In the genomic region with DNA sequence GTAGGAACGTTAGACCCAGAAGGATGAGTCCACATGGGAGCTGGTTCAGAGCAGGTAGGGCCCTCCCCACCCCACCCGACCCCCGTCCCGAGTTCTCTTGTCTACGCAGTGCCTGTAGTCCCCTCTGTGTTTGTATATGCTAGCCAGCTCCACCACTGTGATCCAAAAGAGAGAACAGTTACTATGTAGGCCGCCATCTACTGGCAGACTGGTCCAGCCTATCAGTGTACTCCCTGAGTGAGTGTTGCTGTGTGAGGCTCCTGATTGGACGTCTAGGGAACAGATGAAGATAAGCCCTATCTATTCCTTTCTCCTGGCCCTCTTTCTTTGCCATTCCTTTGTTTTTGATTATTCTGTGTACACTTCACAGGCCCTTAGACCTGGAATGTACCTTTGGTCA, we compare ENCODE assay signal across 9 mouse cellular contexts.
DNase-seq lines count a peak whose midpoint lies in the region; ATAC-seq lines count a peak whose summit lies in the region.
"Had no signal": no experiment of that assay in that cellular context is flagged by ENCODE, and none has a peak within 500 bp of the region (broad histone marks: within the 10 kb centered on the region; RNA-seq: fewer than 3 reads in every experiment).

No protein-coding gene starts in this region.

- no peak overlapping the region for H3K4me3 ChIP-seq in embryonic facial prominence, embryonic 15.5 days (replicated peaks)
- H3K4me3 ChIP-seq in embryonic facial prominence, embryonic 10.5 days, result no peak overlapping the region
- H3K4me3 ChIP-seq in lung, embryonic 16.5 days (ENCODE audit: low read length), result no peak overlapping the region
- H3K4me3 ChIP-seq: neural tube, embryonic 12.5 days had no signal

- no peaks in the 10 kb centered on the region; the same call in 1 of the 2 replicates for H3K9me3 ChIP-seq in embryonic facial prominence, embryonic 15.5 days (replicated peaks)
- H3K9me3 ChIP-seq in embryonic facial prominence, embryonic 10.5 days, result peaks cover 7% of the 10 kb centered on the region; the same call in 1 of the 2 replicates
- H3K9me3 ChIP-seq in lung, embryonic 16.5 days (ENCODE audit: control insufficient read depth, low read length), result peaks cover 4% of the 10 kb centered on the region; the same call in 1 of the 2 replicates
- H3K9me3 ChIP-seq: neural tube, embryonic 12.5 days had no signal

- no peaks in the 10 kb centered on the region for H3K36me3 ChIP-seq in embryonic facial prominence, embryonic 15.5 days
- no peaks in the 10 kb centered on the region for H3K36me3 ChIP-seq in embryonic facial prominence, embryonic 10.5 days (replicated peaks)
- H3K36me3 ChIP-seq in lung, embryonic 16.5 days (ENCODE audit: control insufficient read depth, insufficient read depth, low read length), result no peaks in the 10 kb centered on the region
- H3K36me3 ChIP-seq: neural tube, embryonic 12.5 days had no signal

- H3K4me2 ChIP-seq in embryonic facial prominence, embryonic 15.5 days (replicated peaks), result no peak overlapping the region
- H3K4me2 ChIP-seq in lung, embryonic 16.5 days (ENCODE audit: low read depth, low read length), result no peak overlapping the region
- H3K4me2 ChIP-seq: neural tube, embryonic 12.5 days had no signal

- no peaks in the 10 kb centered on the region; the same call in 1 of the 2 replicates for H3K4me1 ChIP-seq in embryonic facial prominence, embryonic 15.5 days
- H3K4me1 ChIP-seq in embryonic facial prominence, embryonic 10.5 days, result peaks cover 14% of the 10 kb centered on the region
- no peaks in the 10 kb centered on the region for H3K4me1 ChIP-seq in lung, embryonic 16.5 days (replicated peaks; ENCODE audit: control insufficient read depth, insufficient read depth, low read length)
- H3K4me1 ChIP-seq: neural tube, embryonic 12.5 days had no signal

- no peak for DNase-seq in embryonic facial prominence, embryonic 10.5 days (ENCODE audit: low spot score)
- DNase-seq in testis, postnatal 14 days (ENCODE audit: low spot score), result no peak
- DNase-seq in ovary, postnatal 10 days (ENCODE audit: low spot score), result no peak

- H3K27me3 ChIP-seq in embryonic facial prominence, embryonic 15.5 days, result no peaks in the 10 kb centered on the region
- peaks cover 16% of the 10 kb centered on the region; the same call in 1 of the 2 replicates for H3K27me3 ChIP-seq in embryonic facial prominence, embryonic 10.5 days (replicated peaks; ENCODE audit: low read depth, poor library complexity, severe bottlenecking)
- H3K27me3 ChIP-seq in lung, embryonic 16.5 days (ENCODE audit: control insufficient read depth, insufficient read depth, low read depth, low read length), result no peaks in the 10 kb centered on the region
- H3K27me3 ChIP-seq: neural tube, embryonic 12.5 days had no signal

- WGBS in embryonic facial prominence, embryonic 15.5 days, result 71% methylated on average over 7 of the region's 7 CpGs
- 62% methylated on average over 7 of the region's 7 CpGs for WGBS in embryonic facial prominence, embryonic 10.5 days
- WGBS in lung, embryonic 16.5 days, result 53% methylated on average over 7 of the region's 7 CpGs

- H3K9ac ChIP-seq in embryonic facial prominence, embryonic 15.5 days, result no peak overlapping the region
- no peak overlapping the region for H3K9ac ChIP-seq in lung, embryonic 16.5 days (ENCODE audit: low read length)
- H3K9ac ChIP-seq: neural tube, embryonic 12.5 days had no signal

- 0 out of 2 replicates have a peak, but pooled peaks have one; percentile 70 for ATAC-seq in embryonic facial prominence, embryonic 15.5 days (ENCODE audit: insufficient number of reproducible peaks, low FRiP score, low TSS enrichment, low read depth)
- peak; percentile 90 for ATAC-seq in CD4-positive, CD25-positive, alpha-beta regulatory T cell, adult 4 months
- peak; percentile 96 for ATAC-seq in hematopoietic stem cell, adult 5-6 weeks (replicated peaks in 1 of 2; ENCODE audit: insufficient read depth in 1 of 2, low FRiP score in 2 of 2, low TSS enrichment in 1 of 2, low read depth in 1 of 2, poor library complexity in 2 of 2, severe bottlenecking in 2 of 2)
- peak; percentile 87 for ATAC-seq in lung, embryonic 16.5 days (ENCODE audit: low read depth)
- ATAC-seq in erythroblast, adult 5-6 weeks (replicated peaks; ENCODE audit: low FRiP score, poor library complexity, severe bottlenecking), result no peak

- no peak overlapping the region for H3K27ac ChIP-seq in embryonic facial prominence, embryonic 15.5 days (replicated peaks)
- no peak overlapping the region for H3K27ac ChIP-seq in embryonic facial prominence, embryonic 10.5 days (replicated peaks)
- no peak overlapping the region for H3K27ac ChIP-seq in lung, embryonic 16.5 days (ENCODE audit: low read length)
- H3K27ac ChIP-seq: neural tube, embryonic 12.5 days had no signal
